7 mouse cellular contexts compared by ENCODE assay signal in genomic region chr10:128923935-128924334, GRCm38 (mm10). TPM values are rescaled to one million over a fixed set of nuclear protein-coding genes. Genes with fewer than 3 reads are reported as not detected.
DNase-seq lines count a peak whose midpoint lies in the region; ATAC-seq and TF ChIP-seq lines count a peak whose summit lies in the region.

Gene Bloc1s1 (minus strand): TSS chr10:128924035.

- ATAC-seq in embryonic facial prominence, embryonic 13.5 days (ENCODE audit: insufficient number of reproducible peaks, insufficient read depth, low FRiP score, low TSS enrichment, low read depth), result no peak
- no peak for ATAC-seq in heart, embryonic 15.5 days (replicated peaks; ENCODE audit: insufficient number of reproducible peaks, insufficient read depth, low FRiP score, low read depth)
- no peak for ATAC-seq in neural tube, embryonic 13.5 days (ENCODE audit: low read depth)

- H3K4me1 ChIP-seq in testis, adult 2 months (ENCODE audit: control insufficient read depth, insufficient read depth, low read length), result peaks cover 14% of the 10 kb centered on the region
- H3K4me1 ChIP-seq in embryonic facial prominence, embryonic 13.5 days, result peaks cover 39% of the 10 kb centered on the region
- peaks cover 44% of the 10 kb centered on the region for H3K4me1 ChIP-seq in heart, embryonic 15.5 days (replicated peaks)
- H3K4me1 ChIP-seq in neural tube, embryonic 13.5 days (replicated peaks), result peaks cover 51% of the 10 kb centered on the region

- no peaks in the 10 kb centered on the region for H3K27me3 ChIP-seq in testis, adult 2 months (ENCODE audit: control insufficient read depth, insufficient read depth, low read length)
- peaks cover 18% of the 10 kb centered on the region for H3K27me3 ChIP-seq in embryonic facial prominence, embryonic 13.5 days
- no peaks in the 10 kb centered on the region for H3K27me3 ChIP-seq in heart, embryonic 15.5 days
- H3K27me3 ChIP-seq in neural tube, embryonic 13.5 days, result peaks cover 21% of the 10 kb centered on the region

- peak within 1 kb of the TSS; percentile 79 for H3K4me2 ChIP-seq in embryonic facial prominence, embryonic 13.5 days
- peak within 1 kb of the TSS; percentile 85 for H3K4me2 ChIP-seq in heart, embryonic 15.5 days
- H3K4me2 ChIP-seq in neural tube, embryonic 13.5 days, result peak within 1 kb of the TSS; percentile 80

- H3K9ac ChIP-seq in embryonic facial prominence, embryonic 13.5 days, result peak within 1 kb of the TSS; percentile 81
- peak within 1 kb of the TSS; percentile 81 for H3K9ac ChIP-seq in heart, embryonic 15.5 days
- H3K9ac ChIP-seq in neural tube, embryonic 13.5 days, result peak within 1 kb of the TSS; percentile 89

- H3K4me3 ChIP-seq in testis, adult 2 months (ENCODE audit: control insufficient read depth, low read depth, low read length), result peak within 1 kb of the TSS; percentile 92
- peak within 1 kb of the TSS; percentile 85 for H3K4me3 ChIP-seq in embryonic facial prominence, embryonic 13.5 days
- peak within 1 kb of the TSS; percentile 83 for H3K4me3 ChIP-seq in heart, embryonic 15.5 days
- peak within 1 kb of the TSS; percentile 86 for H3K4me3 ChIP-seq in neural tube, embryonic 13.5 days

- no peaks in the 10 kb centered on the region for H3K36me3 ChIP-seq in testis, adult 2 months (ENCODE audit: control insufficient read depth, insufficient read depth, low read length)
- H3K36me3 ChIP-seq in embryonic facial prominence, embryonic 13.5 days, result no peaks in the 10 kb centered on the region
- no peaks in the 10 kb centered on the region for H3K36me3 ChIP-seq in heart, embryonic 15.5 days
- 0 out of 2 replicates have a peak, but pooled peaks cover 3% of the 10 kb centered on the region for H3K36me3 ChIP-seq in neural tube, embryonic 13.5 days

- TF ChIP-seq POLR2A in testis, adult 2 months (IDR thresholded peaks at IDR 0.05; ENCODE audit: control insufficient read depth, low read depth, low read length), result no peak

- TF ChIP-seq CTCF in testis, adult 2 months (IDR thresholded peaks at IDR 0.05; ENCODE audit: control insufficient read depth, insufficient read depth, insufficient replicate concordance, low read depth, low read length), result no peak

- intact Hi-C loops in left cerebral cortex, postnatal 36 days (cut with DNase I), result no loop called here

- peak within 1 kb of the TSS; percentile 77 for H3K27ac ChIP-seq in testis, adult 2 months (ENCODE audit: control insufficient read depth, insufficient read depth, low read depth, low read length)
- peak within 1 kb of the TSS; percentile 91 for H3K27ac ChIP-seq in embryonic facial prominence, embryonic 13.5 days
- peak within 1 kb of the TSS; percentile 94 for H3K27ac ChIP-seq in heart, embryonic 15.5 days
- peak within 1 kb of the TSS; percentile 96 for H3K27ac ChIP-seq in neural tube, embryonic 13.5 days (replicated peaks)

- no peak for DNase-seq in testis, postnatal 14 days (ENCODE audit: low spot score)
- no peak for DNase-seq in left cerebral cortex, postnatal 36 days (ENCODE audit: low spot score in 2 of 2)
- DNase-seq in cerebellum, adult 8-10 months, result no peak

- 70% methylated on average over 9 of the region's 9 CpGs for WGBS in embryonic facial prominence, embryonic 13.5 days
- WGBS in heart, embryonic 15.5 days, result 56% methylated on average over 9 of the region's 9 CpGs
- 57% methylated on average over 9 of the region's 9 CpGs for WGBS in neural tube, embryonic 13.5 days

- no peaks in the 10 kb centered on the region for H3K9me3 ChIP-seq in embryonic facial prominence, embryonic 13.5 days
- no peaks in the 10 kb centered on the region for H3K9me3 ChIP-seq in heart, embryonic 15.5 days (replicated peaks)
- no peaks in the 10 kb centered on the region for H3K9me3 ChIP-seq in neural tube, embryonic 13.5 days

RNA-seq across cellular contexts. Expression of gene Bloc1s1, which starts in this region (rescaled TPM):
- polyA plus RNA-seq in testis, adult 2 months (2012; rRNA removed), result 97.9 and 108 TPM in 2 replicates
- 206 and 216 TPM in 2 replicates for polyA plus RNA-seq in embryonic facial prominence, embryonic 13.5 days (2015; fragmentation: Nextera tagmentation; extraction: Ambion mirVana)
- 208 and 212 TPM in 2 replicates for polyA plus RNA-seq in heart, embryonic 15.5 days (2015; fragmentation: Nextera tagmentation; extraction: Ambion mirVana)
- 10 to 100 TPM; 85.2 to 95.4 TPM for total RNA-seq in left cerebral cortex, postnatal 36 days (2021)
- 299 and 314 TPM in 2 replicates for polyA plus RNA-seq in neural tube, embryonic 13.5 days (2015; fragmentation: Nextera tagmentation; extraction: Ambion mirVana)
